Mouse (Mus musculus): ENCODE results near the gene Atxn1.

Atxn1 gene

DNA sequence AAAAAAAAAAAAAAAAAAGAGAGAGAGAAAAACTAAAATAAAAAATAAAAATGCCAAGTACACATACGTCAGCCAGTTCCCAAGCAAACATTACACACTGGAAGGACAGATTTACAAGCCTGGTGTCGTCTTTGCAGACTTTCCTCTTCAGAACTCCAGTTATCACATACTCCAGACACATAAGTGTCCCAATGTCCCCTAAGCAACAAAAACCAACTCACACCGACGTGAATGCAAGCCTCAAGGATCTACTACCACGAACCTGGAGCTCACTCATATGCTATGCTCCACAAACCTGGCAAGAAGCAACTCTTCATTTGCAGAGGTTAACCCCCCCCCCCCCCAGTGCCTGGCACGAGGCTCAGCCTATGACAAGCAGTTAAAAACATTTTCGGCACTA, 136.8 kb downstream of the Atxn1 start:
- no peak for DNase-seq (ENCODE audit: low spot score)

- no peak for DNase-seq (ENCODE audit: low spot score)
These were observed 137.2 kb downstream of the Atxn1 start for GRCm38 (mm10) chr13:45827619-45828018.

DNA sequence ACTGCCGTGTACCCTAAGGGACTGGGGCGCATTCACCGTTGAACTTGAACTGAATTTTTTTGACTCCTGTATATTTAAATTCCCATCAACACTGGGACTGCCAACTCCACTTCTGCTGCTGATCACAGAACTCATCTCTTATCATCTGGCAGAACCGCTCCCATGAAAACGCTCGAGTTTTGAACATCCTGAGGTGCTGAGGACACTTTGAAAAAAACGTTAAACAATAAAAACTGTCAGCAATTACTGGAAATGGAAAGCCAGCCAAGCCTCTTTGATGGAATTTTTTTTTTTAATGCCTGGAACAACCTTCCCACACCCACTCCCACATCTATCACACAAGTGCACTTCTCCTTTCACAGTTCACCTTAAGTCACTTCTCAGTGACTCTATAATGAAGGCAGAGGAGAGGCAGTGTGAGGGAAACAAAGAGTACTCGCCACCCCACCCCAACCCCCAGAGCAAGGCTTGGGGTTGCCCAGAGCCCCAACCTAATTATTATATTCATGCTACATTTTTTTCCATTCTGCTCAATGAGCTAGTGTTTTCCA, 137.7 kb downstream of the Atxn1 start:
- no peak for DNase-seq (ENCODE audit: low spot score)

DNA sequence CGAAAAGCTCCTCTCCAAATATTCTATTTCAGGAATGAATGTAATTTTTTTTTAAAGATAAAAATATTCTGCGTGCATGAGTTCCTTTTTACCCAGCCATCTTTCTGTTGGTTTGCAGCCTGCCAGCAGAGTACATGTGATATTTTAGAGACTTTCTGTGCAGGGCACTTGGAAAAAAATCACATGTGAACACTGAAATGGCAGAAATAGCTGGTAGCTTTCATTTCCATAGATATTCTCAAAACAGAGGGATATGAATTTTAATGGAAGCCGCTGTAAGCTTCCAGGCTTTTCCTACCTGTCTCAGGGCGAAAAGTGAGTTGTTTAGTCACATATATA, 142.3 kb downstream of the Atxn1 start:
- DNase-seq (ENCODE audit: low spot score): no peak

DNA sequence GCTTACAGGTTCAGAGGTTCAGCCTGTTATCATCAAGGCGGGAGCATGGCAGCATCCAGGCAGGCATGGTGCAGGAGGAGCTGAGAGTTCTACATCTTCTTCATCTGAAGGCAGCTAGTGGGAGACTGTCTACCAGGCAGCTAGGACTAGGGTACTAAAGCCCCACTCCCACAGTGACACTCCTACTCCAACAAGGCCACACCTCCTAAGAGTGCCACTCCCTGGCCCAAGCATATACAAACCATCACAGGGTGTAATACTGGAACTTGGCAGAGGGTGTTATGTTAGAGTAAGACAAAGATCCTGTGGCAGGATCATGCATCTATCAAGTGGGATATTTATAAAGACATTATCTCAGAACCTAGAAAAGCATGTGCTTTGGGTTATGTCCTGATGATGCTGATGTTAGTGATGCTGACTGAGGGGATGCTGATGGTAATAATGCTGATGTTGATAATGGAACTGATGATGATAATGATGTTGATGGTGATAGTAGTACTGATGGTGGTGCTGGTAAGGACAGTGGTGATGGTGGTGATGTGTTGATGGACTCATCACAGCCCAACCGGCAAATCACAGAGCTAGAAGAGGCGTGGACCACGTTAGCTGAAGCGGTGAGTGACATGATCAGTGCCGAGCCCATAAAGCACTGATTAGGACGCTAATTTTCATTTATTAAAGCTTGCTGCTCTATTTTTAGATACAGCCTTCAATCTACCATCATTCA, 142.9 kb downstream of the Atxn1 start:
- DNase-seq (ENCODE audit: low spot score): no peak

- DNase-seq (ENCODE audit: low spot score): no peak
These were observed 144.2 kb downstream of the Atxn1 start for GRCm38 (mm10) chr13:45820473-45821230.

GRCm38 (mm10) chr13:45816670-45817069, 148.1 kb downstream of the Atxn1 start:
- DNase-seq (ENCODE audit: low spot score): no peak

GRCm38 (mm10) chr13:45809777-45810410, 154.9 kb downstream of the Atxn1 start:
- no peak for DNase-seq (ENCODE audit: low spot score)

DNA sequence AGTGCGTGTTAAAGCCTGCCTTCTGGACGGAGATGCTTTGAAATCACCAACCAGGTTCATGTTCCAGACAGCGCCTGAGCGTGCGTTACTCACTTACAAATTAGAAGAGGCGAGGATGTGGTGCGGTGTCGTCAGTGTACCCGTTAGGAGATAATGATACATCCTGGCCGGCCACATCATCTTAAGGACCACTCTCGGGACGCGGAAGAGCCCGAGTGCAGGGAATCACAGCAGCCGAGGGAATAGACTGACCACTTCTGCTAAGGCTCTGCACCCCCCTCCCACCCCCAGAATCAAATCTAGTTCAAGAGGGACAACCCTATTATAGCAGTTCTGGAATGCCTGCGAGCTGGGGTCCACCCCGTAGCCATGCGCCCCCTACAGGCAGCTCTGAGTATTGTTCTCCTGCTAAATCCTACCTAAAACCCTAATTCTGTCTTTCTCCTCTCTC, 157.2 kb downstream of the Atxn1 start:
- DNase-seq (ENCODE audit: low spot score): peak; percentile 36

DNA sequence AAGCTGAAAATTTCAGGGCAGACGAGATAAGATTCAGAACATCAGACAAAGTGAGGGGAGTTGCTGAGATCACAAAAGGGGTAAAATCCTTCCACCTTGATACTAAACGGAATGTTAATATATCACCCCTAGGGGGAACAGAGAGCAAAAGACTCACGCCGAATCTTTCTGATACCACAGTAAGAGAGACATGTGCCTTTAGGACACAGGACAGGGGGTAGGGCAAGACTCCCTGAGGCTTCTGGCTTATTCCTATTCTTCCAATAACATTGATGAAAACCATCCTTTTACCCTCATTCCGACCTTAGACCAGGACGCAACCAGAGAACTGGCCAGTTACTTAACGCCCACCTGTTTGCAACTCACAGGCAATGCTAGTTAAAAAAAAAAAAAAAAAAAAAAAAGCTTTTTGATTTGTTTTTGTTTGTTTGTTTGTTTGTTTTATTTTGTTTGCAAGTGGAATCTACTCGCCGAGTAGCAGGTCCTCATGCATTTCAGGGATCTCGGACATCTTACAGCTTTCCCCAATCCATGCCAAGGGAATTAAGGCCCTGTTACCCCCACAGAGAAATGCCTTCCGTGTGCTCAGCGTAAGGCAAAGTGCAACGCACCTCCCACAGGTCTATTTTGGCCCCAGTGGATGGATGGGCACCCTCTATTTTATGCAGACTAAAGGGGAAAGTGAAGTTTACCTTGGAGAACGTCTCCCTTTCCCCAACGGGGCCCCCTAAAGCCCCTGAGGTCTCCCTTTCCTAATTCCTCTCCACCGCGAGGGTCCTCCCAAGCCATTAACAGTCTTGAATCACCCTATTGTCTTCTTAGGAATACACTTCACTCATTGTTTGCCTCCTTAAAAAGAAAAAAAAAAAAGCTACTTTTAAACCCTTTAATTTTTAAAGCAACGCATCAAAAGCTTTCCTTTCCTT, 157.9 kb downstream of the Atxn1 start:
- DNase-seq (ENCODE audit: low spot score): no peak

GRCm38 (mm10) chr13:45805915-45806599, 158.8 kb downstream of the Atxn1 start:
- DNase-seq (ENCODE audit: low spot score): no peak

- DNase-seq (ENCODE audit: low spot score): no peak
These were observed 162.0 kb downstream of the Atxn1 start for GRCm38 (mm10) chr13:45802620-45803410.

GRCm38 (mm10) chr13:45798248-45798647, 166.6 kb downstream of the Atxn1 start:
- DNase-seq (ENCODE audit: low spot score): no peak

- DNase-seq (ENCODE audit: low spot score): no peak
These were observed 167.1 kb downstream of the Atxn1 start for GRCm38 (mm10) chr13:45797696-45798095.

DNA sequence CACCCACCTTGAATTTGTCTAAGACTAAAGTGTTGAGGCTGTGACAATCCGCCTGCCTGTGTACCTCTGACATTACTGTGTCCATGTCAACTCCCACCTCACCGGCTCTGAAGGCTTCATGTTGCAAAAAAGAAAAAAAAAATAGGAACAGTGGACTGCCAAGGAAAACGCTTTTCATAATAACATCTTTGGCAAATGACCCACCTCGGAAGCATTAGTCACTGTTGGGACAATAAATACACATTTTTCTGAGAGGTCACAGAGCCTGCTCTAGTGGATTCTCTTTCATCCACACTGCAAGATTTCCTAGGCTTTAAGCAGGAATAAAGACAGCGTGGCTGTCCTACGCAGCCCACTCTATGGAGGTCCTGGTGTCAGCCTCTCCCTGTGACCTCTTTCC, 168.5 kb downstream of the Atxn1 start:
- DNase-seq (ENCODE audit: low spot score): no peak

DNA sequence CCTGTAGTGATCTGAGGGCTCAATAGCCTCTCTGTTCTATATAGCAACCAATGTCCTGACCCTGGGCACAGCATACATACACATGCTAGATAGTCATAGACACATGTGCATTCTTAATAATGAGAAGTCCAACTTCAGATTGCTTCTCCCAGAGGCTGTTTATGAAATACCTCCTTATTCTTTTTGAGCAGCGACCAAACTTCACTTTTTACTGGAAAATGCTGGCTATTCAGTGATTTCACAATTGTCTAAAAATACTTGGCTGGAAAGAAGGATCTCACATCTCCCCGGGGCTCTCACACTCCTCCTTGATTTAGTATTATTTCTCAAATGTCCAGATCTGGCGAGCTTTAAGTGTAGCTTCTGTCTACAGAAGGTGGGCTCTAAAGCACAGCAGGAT, 171.0 kb downstream of the Atxn1 start:
- DNase-seq (ENCODE audit: low spot score): no peak

DNA sequence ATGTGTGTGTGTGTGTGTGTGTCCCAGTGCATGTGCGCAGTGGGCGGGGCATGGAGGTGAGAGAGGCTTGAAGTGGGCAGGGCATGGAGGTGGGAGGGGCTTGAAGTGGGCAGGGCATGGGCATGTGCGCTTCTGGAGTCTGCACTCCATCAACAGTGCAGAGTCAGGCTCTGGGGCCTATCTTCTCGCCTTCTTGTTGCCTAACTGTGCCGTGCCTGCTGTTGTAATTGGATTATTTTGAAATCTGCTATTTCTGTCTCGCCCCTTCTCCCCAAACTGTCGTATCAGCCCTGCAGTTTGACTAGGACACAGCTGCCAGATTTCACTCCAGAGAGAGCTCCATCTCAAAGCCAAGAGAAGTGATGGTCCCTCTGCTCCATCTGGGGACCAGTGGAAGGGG, 178.4 kb downstream of the Atxn1 start:
- DNase-seq (ENCODE audit: low spot score): no peak

DNA sequence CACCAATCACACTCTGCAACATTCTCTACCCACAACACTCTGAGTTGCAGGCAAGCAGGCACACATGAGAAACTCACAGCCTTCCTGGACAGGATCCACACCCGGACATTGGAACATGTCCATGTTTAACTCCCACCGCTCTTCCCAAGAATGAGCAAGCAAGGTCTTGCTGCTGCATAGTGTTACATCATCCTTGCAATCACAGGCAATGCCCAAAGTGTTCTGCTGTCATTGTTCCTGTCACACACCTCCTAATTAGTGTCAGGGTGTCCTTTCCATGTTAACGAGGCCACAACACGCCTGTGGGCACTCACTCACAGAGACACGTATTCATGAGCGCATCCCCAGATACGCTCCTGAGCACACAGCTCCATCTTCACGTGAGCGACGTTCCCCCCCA, 181.1 kb downstream of the Atxn1 start:
- DNase-seq (ENCODE audit: low spot score): no peak

DNA sequence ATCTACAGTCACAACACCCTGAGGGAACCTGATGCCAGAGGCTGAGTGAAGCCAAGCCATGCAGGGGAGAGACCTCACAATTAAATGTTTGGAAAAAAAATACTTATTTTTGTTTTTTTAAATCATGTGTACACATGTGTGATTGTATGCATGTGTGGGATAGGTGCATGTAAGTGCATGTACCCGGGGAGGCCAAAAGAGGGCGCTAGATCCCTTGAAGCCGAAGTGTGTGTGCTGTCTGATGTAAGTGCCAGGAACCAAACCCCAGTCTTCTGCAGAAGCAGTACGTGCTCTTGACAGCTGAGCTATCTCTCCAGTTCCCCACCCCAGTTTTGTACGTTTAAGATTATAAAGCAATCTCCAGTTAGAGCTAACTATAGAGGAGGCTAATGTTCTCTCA, 186.1 kb downstream of the Atxn1 start:
- DNase-seq (ENCODE audit: low spot score): no peak

GRCm38 (mm10) chr13:45778171-45778570, 186.6 kb downstream of the Atxn1 start:
- no peak for DNase-seq (ENCODE audit: low spot score)
